Mouse (Mus musculus): Measurements from ENCODE around the gene Hoxa11. TPM values are rescaled to one million over a fixed set of nuclear protein-coding genes. Genes with fewer than 3 reads are reported as not detected.

The Hoxa11 gene
- polyA plus RNA-seq, 1 experiment from 2014 or later, result not detected

GRCm38 (mm10) chr6:52245040-52245756 lies 412 bp downstream of the Hoxa11 start:
- Histone ChIP-seq H3K4me2 (replicated peaks; ENCODE audit: low read depth) (no peak overlapping the region), H3K9ac (ENCODE audit: low read length) (no peak overlapping the region), H3K9me3 (ENCODE audit: control insufficient read depth, low read length) (no peaks in the 10 kb centered on the region), H3K4me1 (replicated peaks; ENCODE audit: control insufficient read depth, insufficient read depth) (no peaks in the 10 kb centered on the region), H3K27ac (replicated peaks) (no peak overlapping the region), H3K36me3 (ENCODE audit: control insufficient read depth, insufficient read depth, low read length) (no peaks in the 10 kb centered on the region), H3K4me3 (ENCODE audit: low read depth, low read length) (no peak overlapping the region; the same call in 1 of the 2 replicates), H3K27me3 (ENCODE audit: control insufficient read depth, insufficient read depth, low read length) (peaks cover 52% of the 10 kb centered on the region)
- no peak for DNase-seq (ENCODE audit: low spot score)
- TF ChIP-seq CTCF (IDR thresholded peaks at IDR 0.05; ENCODE audit: low read depth) (no peak), EP300 (optimal IDR thresholded peaks at IDR 0.05) (no peak)
- 1% methylated on average over 71 of the region's 71 CpGs for WGBS
- no peak for ATAC-seq (ENCODE audit: low FRiP score, low TSS enrichment)

DNA sequence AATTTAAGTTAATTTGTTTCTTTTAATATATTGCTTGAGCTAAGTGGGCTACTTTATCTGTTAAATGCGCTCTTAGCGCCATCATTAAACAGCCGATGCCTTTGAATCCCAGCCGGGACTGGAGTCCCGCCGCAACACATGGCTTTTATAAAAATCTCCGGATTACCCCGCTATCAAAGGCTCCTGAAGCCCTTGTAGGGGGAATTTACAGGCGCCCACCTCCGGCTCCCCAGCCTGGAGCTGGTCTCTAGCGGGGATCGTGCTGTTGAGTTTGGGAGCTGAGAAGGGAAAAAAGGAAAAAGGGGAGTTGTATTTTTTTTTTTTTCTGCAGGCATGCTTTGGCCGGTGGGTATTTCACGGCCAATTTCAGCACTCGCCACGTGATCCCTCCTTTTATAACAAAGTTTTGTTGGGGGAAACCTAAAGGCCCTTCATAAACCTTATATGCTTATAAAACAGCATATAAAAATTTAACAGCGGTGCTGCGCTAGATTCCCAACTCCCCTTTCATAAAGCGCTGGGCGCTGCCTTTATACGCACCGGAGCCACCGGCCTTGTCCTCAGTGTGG lies 1.1 kb downstream of the Hoxa11 start:
- TF ChIP-seq CTCF (IDR thresholded peaks at IDR 0.05; ENCODE audit: low read depth), result no peak
- TF ChIP-seq EP300 (optimal IDR thresholded peaks at IDR 0.05), result no peak
- H3K27ac ChIP-seq (replicated peaks), result no peak overlapping the region

GRCm38 (mm10) chr6:52243681-52244121 lies 1.9 kb downstream of the Hoxa11 start:
- Histone ChIP-seq H3K36me3 (ENCODE audit: control insufficient read depth, insufficient read depth, low read length) (no peaks in the 10 kb centered on the region), H3K4me3 (ENCODE audit: low read depth, low read length) (no peak overlapping the region), H3K4me2 (replicated peaks; ENCODE audit: low read depth) (no peak overlapping the region), H3K27me3 (ENCODE audit: control insufficient read depth, insufficient read depth, low read length) (peaks cover 60% of the 10 kb centered on the region), H3K9me3 (ENCODE audit: control insufficient read depth, low read length) (no peaks in the 10 kb centered on the region), H3K27ac (replicated peaks) (no peak overlapping the region), H3K9ac (ENCODE audit: low read length) (no peak overlapping the region), H3K4me1 (replicated peaks; ENCODE audit: control insufficient read depth, insufficient read depth) (no peaks in the 10 kb centered on the region)
- TF ChIP-seq CTCF (IDR thresholded peaks at IDR 0.05; ENCODE audit: low read depth) (no peak), EP300 (optimal IDR thresholded peaks at IDR 0.05) (no peak)
- WGBS, result 9% methylated on average over 12 of the region's 12 CpGs
- ATAC-seq (ENCODE audit: low FRiP score, low TSS enrichment) (no peak), DNase-seq (ENCODE audit: low spot score) (no peak)

More for the DNA sequence above, 1.1 kb downstream of the Hoxa11 start:
- Histone ChIP-seq H3K27me3 (ENCODE audit: control insufficient read depth, insufficient read depth, low read length) (peaks cover 56% of the 10 kb centered on the region), H3K4me2 (replicated peaks; ENCODE audit: low read depth) (no peak overlapping the region), H3K9me3 (ENCODE audit: control insufficient read depth, low read length) (no peaks in the 10 kb centered on the region), H3K36me3 (ENCODE audit: control insufficient read depth, insufficient read depth, low read length) (no peaks in the 10 kb centered on the region), H3K9ac (ENCODE audit: low read length) (no peak overlapping the region), H3K4me3 (ENCODE audit: low read depth, low read length) (no peak overlapping the region), H3K4me1 (replicated peaks; ENCODE audit: control insufficient read depth, insufficient read depth) (no peaks in the 10 kb centered on the region)
- 5% methylated on average over 23 of the region's 23 CpGs for WGBS
- no peak for ATAC-seq (ENCODE audit: low FRiP score, low TSS enrichment)
- DNase-seq (ENCODE audit: low spot score), result no peak

DNA sequence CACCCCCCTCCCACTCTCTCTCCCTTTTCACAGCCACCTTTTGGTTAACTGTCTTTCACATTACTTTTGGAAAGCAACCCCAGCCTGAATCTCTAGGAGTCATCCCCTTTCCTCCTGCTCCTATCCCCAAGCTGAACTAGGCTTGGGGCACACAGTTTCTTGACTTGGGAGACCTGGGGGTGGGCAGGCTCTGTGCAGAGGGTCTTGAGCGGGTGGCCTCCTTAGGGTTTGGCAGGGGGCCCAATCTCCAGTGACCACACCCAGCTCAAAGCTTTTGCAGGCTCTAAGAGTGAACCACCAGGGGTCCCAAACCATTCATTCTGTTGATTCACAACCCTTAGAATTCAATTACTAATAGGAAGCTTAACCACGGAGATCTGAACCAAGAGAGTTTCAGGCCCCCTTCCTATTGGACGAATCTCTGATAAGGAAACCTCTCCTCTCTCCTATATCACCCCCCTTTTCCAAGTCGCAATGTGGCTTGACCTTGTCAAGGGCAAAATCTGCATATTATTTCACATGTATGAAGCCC lies 2.7 kb downstream of the Hoxa11 start:
- no peak overlapping the region for H3K27ac ChIP-seq (replicated peaks)
- no peak for DNase-seq (ENCODE audit: low spot score)
- TF ChIP-seq CTCF (IDR thresholded peaks at IDR 0.05; ENCODE audit: low read depth) (no peak), EP300 (optimal IDR thresholded peaks at IDR 0.05) (no peak)
- 3% methylated on average over 4 of the region's 4 CpGs for WGBS
- no peaks in the 10 kb centered on the region for H3K36me3 ChIP-seq (ENCODE audit: control insufficient read depth, insufficient read depth, low read length)
- H3K4me1 ChIP-seq (replicated peaks; ENCODE audit: control insufficient read depth, insufficient read depth), result no peaks in the 10 kb centered on the region
- no peak overlapping the region for H3K4me2 ChIP-seq (replicated peaks; ENCODE audit: low read depth)
- H3K9me3 ChIP-seq (ENCODE audit: control insufficient read depth, low read length), result no peaks in the 10 kb centered on the region
- H3K27me3 ChIP-seq (ENCODE audit: control insufficient read depth, insufficient read depth, low read length), result peaks cover 57% of the 10 kb centered on the region
- H3K4me3 ChIP-seq (ENCODE audit: low read depth, low read length), result no peak overlapping the region
- ATAC-seq (ENCODE audit: low FRiP score, low TSS enrichment), result no peak
- no peak overlapping the region for H3K9ac ChIP-seq (ENCODE audit: low read length)

GRCm38 (mm10) chr6:52241001-52241621 lies 4.5 kb downstream of the Hoxa11 start:
- no peak overlapping the region for H3K27ac ChIP-seq (replicated peaks)
- H3K9me3 ChIP-seq (ENCODE audit: control insufficient read depth, low read length), result no peaks in the 10 kb centered on the region
- no peaks in the 10 kb centered on the region for H3K36me3 ChIP-seq (ENCODE audit: control insufficient read depth, insufficient read depth, low read length)
- no peak overlapping the region for H3K4me2 ChIP-seq (replicated peaks; ENCODE audit: low read depth)
- WGBS, result 8% methylated on average over 9 of the region's 9 CpGs
- no peak overlapping the region for H3K4me3 ChIP-seq (ENCODE audit: low read depth, low read length)
- DNase-seq (ENCODE audit: low spot score) (no peak), ATAC-seq (ENCODE audit: low FRiP score, low TSS enrichment) (no peak)
- no peaks in the 10 kb centered on the region for H3K4me1 ChIP-seq (replicated peaks; ENCODE audit: control insufficient read depth, insufficient read depth)
- peaks cover 64% of the 10 kb centered on the region for H3K27me3 ChIP-seq (ENCODE audit: control insufficient read depth, insufficient read depth, low read length)
- H3K9ac ChIP-seq (ENCODE audit: low read length), result no peak overlapping the region
- TF ChIP-seq EP300 (optimal IDR thresholded peaks at IDR 0.05) (no peak), CTCF (IDR thresholded peaks at IDR 0.05; ENCODE audit: low read depth) (no peak)
